In genomic region chr10:120012331-120012730, GRCm38 (mm10) we compare ENCODE assay signal across 28 mouse cellular contexts.
DNase-seq lines count a peak whose midpoint lies in the region; ATAC-seq lines count a peak whose summit lies in the region.
"Had no signal": no experiment of that assay in that cellular context is flagged by ENCODE, and none has a peak within 500 bp of the region (broad histone marks: within the 10 kb centered on the region; RNA-seq: fewer than 3 reads in every experiment).

No protein-coding gene starts in this region.

- H3K4me3 ChIP-seq in forebrain, embryonic 13.5 days, result no peak overlapping the region
- H3K4me3 ChIP-seq: forebrain, embryonic 12.5 days; heart, embryonic 12.5 days; hindbrain, embryonic 10.5 days; intestine, embryonic 15.5 days; limb, embryonic 10.5 days; liver, embryonic 15.5 days; lung, embryonic 15.5 days; megakaryocyte, embryonic 14.5 days; midbrain, embryonic 13.5 days had no signal

- 95% methylated on average over 13 of the region's 13 CpGs for WGBS in forebrain, embryonic 13.5 days

- H3K9me3 ChIP-seq in forebrain, embryonic 13.5 days (replicated peaks), result no peaks in the 10 kb centered on the region
- H3K9me3 ChIP-seq: forebrain, embryonic 12.5 days; heart, embryonic 12.5 days; hindbrain, embryonic 10.5 days; intestine, embryonic 15.5 days; limb, embryonic 10.5 days; liver, embryonic 15.5 days; lung, embryonic 15.5 days; megakaryocyte, embryonic 14.5 days; midbrain, embryonic 13.5 days had no signal

- H3K36me3 ChIP-seq in forebrain, embryonic 13.5 days (ENCODE audit: poor library complexity, severe bottlenecking), result peaks cover 7% of the 10 kb centered on the region; the same call in 1 of the 2 replicates
- H3K36me3 ChIP-seq: intestine, embryonic 15.5 days; limb, embryonic 10.5 days; liver, embryonic 15.5 days; lung, embryonic 15.5 days had no signal

- no peak overlapping the region for H3K9ac ChIP-seq in forebrain, embryonic 13.5 days
- H3K9ac ChIP-seq: forebrain, embryonic 12.5 days; heart, embryonic 12.5 days; intestine, embryonic 15.5 days; liver, embryonic 15.5 days; lung, embryonic 15.5 days; midbrain, embryonic 13.5 days had no signal

- no peaks in the 10 kb centered on the region for H3K27me3 ChIP-seq in forebrain, embryonic 13.5 days
- H3K27me3 ChIP-seq: forebrain, embryonic 12.5 days; heart, embryonic 12.5 days; intestine, embryonic 15.5 days; liver, embryonic 15.5 days; lung, embryonic 15.5 days; megakaryocyte, embryonic 14.5 days; midbrain, embryonic 13.5 days had no signal

- H3K27ac ChIP-seq in forebrain, embryonic 13.5 days, result no peak overlapping the region
- H3K27ac ChIP-seq: forebrain, embryonic 12.5 days; hindbrain, embryonic 10.5 days; intestine, embryonic 15.5 days; limb, embryonic 10.5 days; liver, embryonic 15.5 days; lung, embryonic 15.5 days; midbrain, embryonic 13.5 days had no signal

- intact Hi-C loops in left cerebral cortex, postnatal 25 days (cut with DNase I), result loop anchor here (5.0 kb wide), 1 partner anchor 180 kb away; no protein-coding TSS in a partner anchor

- no peak overlapping the region for H3K4me2 ChIP-seq in forebrain, embryonic 13.5 days
- H3K4me2 ChIP-seq: forebrain, embryonic 12.5 days; heart, embryonic 12.5 days; intestine, embryonic 15.5 days; liver, embryonic 15.5 days; lung, embryonic 15.5 days; midbrain, embryonic 13.5 days had no signal

- ATAC-seq in forebrain, embryonic 13.5 days, result no peak
- ATAC-seq: CD4-positive, CD25-positive, alpha-beta regulatory T cell, adult 4 months; hindbrain, embryonic 16.5 days; intestine, embryonic 15.5 days; midbrain, embryonic 13.5 days had no signal

- DNase-seq in layer of hippocampus, adult 8-10 months (ENCODE audit: low spot score in 2 of 2), result peak; percentile 11 to 16
- DNase-seq in layer of hippocampus, postnatal 10 days (ENCODE audit: low spot score in 2 of 2), result no peak
- DNase-seq in right cerebral cortex, adult 18-20 months, result peak; percentile 49
- DNase-seq in right cerebral cortex, postnatal 10 days (ENCODE audit: low spot score in 2 of 2), result no peak
- DNase-seq in left cerebral cortex, postnatal 25 days (ENCODE audit: low spot score in 2 of 2), result peak; percentile 42 to 72
- no peak for DNase-seq in spleen, postnatal 4 days (ENCODE audit: low spot score in 2 of 2)
- DNase-seq: adrenal gland, postnatal 36 days; cerebellum, adult 18-20 months; cerebellum, postnatal 14 days; gastrocnemius, postnatal 14 days; heart, adult 11 months; heart, postnatal 10 days; kidney, adult 9 months; kidney, postnatal 25 days; liver; lung, postnatal 36 days had no signal

- H3K4me1 ChIP-seq in forebrain, embryonic 13.5 days, result no peaks in the 10 kb centered on the region
- H3K4me1 ChIP-seq: forebrain, embryonic 12.5 days; heart, embryonic 12.5 days; hindbrain, embryonic 10.5 days; intestine, embryonic 15.5 days; limb, embryonic 10.5 days; liver, embryonic 15.5 days; lung, embryonic 15.5 days; megakaryocyte, embryonic 14.5 days; midbrain, embryonic 13.5 days had no signal

Comparison
In these comparisons a context has a peak if more than half of its experiments do, and no peak if none do; other contexts are left out.
1. DNase-seq: peak in layer of hippocampus, adult 8-10 months (2 of 2), right cerebral cortex, adult 18-20 months (single experiment) and left cerebral cortex, postnatal 25 days (2 of 2); none in layer of hippocampus, postnatal 10 days (0 of 2), right cerebral cortex, postnatal 10 days (0 of 2) and spleen, postnatal 4 days (0 of 2).